Comparison of ENCODE assay signal across 9 mouse cellular contexts in genomic region chr5:49298654-49299053, GRCm38 (mm10).
"Had no signal": no experiment of that assay in that cellular context is flagged by ENCODE, and none has a peak within 500 bp of the region (broad histone marks: within the 10 kb centered on the region; RNA-seq: fewer than 3 reads in every experiment).

No protein-coding gene starts in this region.

- H3K4me1 ChIP-seq: limb, embryonic 15.5 days; liver, embryonic 12.5 days; lung, embryonic 15.5 days; midbrain, embryonic 13.5 days had no signal

- H3K27me3 ChIP-seq: limb, embryonic 15.5 days; liver, embryonic 12.5 days; lung, embryonic 15.5 days; midbrain, embryonic 13.5 days had no signal

- H3K4me3 ChIP-seq: limb, embryonic 15.5 days; liver, embryonic 12.5 days; lung, embryonic 15.5 days; midbrain, embryonic 13.5 days had no signal

- DNase-seq: kidney, postnatal 25 days; lung, postnatal 14 days; right cerebral cortex, postnatal 14 days; thymus, postnatal 36 days had no signal

- H3K27ac ChIP-seq: limb, embryonic 15.5 days; liver, embryonic 12.5 days; lung, embryonic 15.5 days; macrophage; midbrain, embryonic 13.5 days had no signal
